Mouse (Mus musculus): ENCODE results near the gene Sppl2c.
"Not testable (repeated sequence)": the region's sequence is repeated elsewhere in the genome, so short reads cannot be mapped to it uniquely, and the experiment has no call there.

Sppl2c gene

DNA sequence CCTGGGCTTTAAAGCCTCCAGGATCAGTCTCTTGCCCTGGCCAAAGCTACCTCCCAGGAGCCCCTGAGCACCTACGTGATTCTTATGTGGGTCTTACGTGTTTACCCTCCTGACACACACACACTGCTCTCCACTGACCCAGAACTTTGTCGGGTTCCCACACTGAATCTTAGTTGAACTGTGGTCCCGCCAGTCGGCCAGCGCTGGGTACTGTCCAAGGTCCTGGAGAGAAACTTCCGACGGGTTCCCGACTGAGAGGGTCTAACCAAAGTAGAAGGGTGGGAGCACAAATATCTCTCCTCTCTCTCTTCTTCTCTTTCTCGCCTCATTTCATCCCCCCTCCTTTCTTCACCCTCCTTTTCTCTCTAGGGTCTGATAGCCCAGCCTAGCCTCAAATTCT lies 11.7 kb downstream of the Sppl2c start:
- DNase-seq: no peak

DNA sequence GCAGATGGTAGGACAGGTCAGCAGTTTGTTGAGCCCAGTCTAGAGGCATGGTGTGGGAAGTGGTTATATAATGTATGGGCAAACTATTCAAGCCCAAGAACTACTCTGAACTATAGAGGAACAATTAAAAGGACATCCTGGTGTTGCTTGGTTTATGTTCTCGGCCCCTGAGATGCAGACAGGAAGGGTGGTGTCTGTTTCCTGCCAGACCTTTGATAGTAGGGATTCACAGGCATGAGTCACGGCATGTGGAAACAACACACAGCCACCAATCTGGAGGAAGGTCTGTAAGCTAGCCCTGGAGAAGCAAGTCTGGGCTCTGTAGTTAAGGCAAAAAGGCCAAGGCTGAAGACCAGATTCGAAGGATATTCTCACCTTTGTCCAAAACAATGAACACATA lies 17.1 kb downstream of the Sppl2c start:
- DNase-seq: no peak

DNA sequence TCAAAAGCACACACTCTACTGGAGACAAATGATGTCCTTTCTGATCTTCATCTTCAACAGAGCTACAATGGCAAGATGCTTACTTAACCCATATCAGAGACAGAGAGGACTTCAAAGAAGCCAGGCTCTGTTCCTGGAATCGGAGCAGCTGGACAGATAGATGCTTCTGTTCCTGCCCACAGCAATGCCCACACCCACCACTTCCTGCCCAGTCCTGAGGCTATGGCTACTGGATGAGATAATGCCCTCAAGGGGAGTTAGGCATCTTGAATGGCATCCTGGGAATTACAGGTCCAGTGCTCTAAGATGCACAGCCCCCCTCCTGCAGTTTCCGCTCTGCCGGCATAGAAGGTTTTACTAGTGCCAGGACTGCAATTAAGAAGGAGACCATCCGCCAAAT lies 20.4 kb downstream of the Sppl2c start:
- no peak for DNase-seq

DNA sequence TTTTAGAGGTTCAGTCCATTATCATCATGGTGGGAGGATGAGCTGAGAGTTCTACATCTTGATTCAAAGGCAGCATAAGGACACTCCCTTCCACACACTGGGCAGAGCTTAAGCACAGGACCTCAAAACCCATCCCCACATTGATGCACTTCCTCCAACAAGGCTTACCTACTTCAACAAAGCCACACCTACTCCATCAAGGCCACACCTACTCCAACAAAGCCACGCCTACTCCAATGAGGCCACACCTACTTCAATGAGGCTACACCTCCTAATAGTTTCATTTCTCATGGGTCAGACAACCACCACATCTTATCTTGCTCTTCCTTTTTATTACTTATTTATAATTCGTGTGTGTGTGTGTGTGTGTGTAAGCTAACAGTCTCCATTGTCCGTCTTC lies 22.9 kb downstream of the Sppl2c start:
- no peak for DNase-seq

DNA sequence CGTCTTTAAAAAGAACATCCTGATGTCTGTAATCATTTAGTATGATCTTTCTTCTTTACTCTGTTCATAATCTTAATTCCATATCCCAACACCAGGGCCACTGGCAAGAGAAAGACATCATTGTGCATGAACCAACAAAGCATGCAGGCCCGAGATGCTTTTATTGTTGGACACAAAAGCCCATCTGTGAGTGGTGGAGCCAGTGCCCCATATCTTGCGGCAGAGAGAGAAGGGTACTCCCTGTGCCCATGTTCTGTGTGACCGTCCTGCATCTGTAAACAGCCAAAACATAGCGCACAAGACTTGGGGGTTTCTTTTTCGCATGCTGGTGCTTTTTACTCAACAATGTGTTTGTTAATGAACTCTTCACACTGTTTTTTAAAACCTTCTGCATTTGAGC lies 25.1 kb downstream of the Sppl2c start:
- DNase-seq: no peak

DNA sequence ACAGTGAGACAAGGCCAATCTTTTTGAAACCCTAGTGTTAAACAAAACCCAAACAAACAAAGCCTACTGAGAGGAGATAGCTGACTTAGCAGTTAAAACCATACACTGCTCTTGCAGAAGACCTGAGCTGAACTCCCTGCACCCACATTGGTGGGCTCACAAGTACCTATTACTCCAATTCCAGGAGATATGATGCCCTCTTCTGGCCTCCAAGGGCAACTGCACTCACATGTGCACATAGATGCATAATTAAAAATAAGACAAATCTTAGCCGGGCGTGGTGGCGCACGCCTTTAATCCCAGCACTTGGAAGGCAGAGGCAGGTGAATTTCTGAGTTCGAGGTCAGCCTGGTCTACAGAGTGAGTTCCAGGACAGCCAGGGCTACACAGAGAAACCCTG lies 28.0 kb downstream of the Sppl2c start:
- DNase-seq: not testable (repeated sequence)

DNA sequence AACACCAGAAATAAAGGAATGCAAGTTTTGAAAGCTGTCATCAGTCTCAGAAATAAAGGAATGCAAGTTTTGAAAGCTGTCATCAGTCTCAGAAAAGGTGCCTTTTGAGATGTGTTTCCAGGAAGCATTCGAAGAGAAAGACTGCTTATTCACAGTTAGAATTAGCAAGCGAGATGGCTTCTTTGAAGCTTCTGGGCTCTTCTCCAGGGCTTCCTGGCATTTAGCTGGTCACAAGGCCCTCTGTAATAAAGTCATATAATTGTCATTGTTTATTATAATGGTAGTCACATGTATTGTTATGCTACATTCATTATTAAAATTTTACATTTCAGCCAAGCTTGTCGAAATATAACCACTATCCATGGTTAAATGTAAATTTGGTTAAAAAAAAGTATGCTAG lies 31.9 kb downstream of the Sppl2c start:
- DNase-seq: peak; percentile 42 to 45

DNA sequence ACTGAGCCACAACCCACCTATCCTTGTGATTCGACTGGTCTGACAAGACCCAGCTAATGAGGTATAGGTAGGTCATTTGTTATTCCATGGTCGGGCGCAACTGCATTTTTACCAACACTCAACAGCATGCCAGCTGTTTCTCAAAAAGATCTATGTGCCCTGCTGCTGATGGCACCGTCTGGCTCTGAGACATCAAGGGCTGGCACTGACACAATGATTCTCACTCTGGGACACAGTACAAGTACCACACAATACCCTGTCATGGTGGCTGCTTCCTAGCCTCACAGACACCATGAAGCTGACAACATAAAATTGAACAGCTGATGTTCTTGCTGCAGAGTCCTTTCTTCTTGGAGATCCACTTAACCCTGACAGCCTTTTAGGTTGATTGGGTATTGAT lies 34.2 kb downstream of the Sppl2c start:
- no peak for DNase-seq

DNA sequence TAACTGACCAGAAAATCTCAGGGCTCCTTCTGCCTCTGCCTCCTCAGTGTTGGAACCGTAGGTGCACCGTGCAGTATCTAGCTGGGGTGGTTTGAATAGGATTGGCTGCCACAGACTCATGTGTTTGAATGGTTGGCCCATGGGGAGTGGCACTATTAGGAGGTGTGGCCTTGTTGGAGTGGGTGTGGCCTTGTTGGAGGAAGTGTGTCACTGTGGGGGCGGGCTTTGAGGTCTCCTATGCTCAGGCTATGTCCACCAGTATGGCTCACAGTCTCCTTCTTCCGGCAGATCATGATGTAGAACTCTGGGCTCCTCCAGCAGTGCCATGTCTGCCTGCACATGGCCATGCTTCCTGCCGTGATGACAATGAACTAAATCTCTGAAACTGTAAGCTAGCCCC lies 35.6 kb downstream of the Sppl2c start:
- no peak for DNase-seq

DNA sequence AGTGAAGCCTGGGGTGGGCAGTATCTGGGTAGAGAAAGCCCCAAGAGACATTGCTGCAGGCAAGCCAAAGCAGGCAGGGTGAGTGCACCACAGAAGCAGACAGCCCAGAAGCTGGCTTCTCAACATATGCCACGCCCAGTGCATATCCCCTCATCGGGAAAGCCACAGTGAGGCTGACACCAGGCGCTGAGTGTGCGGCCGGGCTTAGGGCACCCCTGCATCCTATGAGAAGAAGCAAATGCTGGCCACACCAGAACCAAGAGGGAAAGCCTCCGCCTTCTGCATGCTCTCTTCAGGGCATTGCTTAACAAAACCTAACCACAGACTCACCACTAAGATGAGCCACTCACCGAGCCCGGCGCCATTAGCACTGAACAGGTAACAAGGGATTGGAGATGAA lies 37.2 kb downstream of the Sppl2c start:
- DNase-seq: no peak

DNA sequence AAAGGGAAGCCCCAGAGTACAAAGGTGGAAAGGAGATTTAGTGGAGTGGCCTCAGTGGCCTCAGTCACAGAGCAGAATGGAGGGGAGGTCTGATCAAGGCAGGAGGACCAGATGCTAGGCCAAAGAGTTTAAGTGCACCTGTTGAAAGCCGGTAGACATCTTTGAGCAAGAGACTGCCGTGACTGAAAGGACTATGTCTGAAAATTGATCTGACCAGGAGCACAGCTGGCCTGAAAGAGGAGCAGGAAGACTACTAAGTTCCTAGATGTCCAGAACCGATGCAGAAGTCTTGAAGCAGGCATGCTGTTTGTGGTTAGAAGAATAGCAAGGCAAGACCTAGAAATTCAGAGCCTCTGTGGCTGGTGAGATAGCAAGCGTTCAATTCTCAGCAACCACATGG lies 43.3 kb downstream of the Sppl2c start:
- DNase-seq: no peak

DNA sequence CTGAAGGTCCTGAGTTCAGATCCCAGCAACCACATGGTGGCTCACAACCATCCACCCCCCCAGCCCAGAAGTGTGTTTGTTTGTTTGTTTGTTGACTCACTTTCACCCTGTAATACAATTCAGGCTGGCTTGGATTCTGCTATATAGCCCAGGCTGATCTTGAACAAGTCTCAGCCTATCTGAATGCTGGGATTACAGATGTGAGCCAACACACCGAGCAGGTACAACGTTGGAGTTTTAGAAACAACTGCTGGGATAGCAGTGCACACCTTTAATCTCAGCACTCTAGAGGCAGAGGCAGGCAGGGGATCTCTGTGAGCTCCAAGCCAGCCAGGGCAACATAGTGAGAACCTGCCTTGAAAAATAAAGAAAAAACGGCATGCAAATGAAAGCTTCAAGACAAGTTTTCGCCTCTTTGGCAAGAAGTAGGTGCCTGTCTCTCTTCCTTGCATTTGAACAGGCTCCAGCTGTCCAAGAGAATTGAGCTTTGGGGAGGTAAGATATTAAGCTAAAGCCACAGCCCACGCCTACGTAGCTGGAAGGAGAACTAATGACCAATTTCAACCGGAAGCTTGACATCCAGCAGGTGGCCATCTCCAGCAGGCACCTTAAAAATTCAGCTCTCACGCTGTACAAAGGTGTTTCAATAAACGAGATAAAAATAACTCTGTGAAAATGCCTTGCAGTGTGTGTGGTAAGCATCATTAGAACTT lies 44.1 kb downstream of the Sppl2c start:
- DNase-seq: no peak

DNA sequence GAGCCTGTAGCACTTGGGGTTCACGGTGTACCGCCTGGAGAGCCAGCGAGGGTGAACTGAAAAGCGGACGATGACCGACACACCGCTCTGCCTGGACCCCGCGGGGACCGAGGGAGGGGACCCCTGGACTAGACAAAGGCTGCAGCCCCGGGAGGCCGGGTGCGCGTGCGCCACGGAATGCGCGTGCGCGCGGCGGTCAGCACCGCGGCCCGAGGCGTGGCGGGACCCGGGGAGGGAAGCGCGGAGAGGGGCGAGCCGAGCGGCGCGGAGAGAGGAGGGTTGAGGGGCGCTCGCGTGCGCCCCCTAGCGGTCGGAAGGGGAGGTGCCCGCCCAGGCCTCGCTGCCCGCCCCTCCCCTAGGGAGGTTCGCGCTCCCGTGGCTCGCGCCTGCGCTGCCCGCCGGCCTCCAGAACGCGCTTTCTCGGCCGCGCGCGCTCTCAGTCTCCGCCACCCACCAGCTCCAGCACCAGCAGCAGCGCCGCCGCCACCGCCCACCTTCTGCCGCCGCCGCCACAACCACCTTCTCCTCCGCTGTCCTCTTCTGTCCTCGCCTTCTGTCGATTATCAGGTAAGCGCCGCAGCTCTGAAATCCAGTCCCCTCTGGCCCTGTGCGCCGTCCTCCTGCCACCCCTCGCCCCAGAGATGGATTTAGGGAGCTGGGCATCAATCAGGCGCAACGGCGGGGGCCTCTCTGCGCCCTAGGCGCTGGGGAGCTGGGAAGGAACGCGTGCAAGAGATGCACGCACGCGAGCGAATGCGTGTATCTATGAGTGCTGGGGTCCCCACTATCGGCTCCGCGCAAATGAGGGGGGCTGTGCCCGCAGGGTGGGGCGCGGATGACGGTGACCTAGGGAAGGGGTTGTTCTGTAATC lies 45.1 kb downstream of the Sppl2c start, which contains the start of gene Mapt:
TSS of gene Mapt (plus strand) at position 350 of the 871 bp plus-strand sequence.
- peak; percentile 96 to 97 for DNase-seq

DNA sequence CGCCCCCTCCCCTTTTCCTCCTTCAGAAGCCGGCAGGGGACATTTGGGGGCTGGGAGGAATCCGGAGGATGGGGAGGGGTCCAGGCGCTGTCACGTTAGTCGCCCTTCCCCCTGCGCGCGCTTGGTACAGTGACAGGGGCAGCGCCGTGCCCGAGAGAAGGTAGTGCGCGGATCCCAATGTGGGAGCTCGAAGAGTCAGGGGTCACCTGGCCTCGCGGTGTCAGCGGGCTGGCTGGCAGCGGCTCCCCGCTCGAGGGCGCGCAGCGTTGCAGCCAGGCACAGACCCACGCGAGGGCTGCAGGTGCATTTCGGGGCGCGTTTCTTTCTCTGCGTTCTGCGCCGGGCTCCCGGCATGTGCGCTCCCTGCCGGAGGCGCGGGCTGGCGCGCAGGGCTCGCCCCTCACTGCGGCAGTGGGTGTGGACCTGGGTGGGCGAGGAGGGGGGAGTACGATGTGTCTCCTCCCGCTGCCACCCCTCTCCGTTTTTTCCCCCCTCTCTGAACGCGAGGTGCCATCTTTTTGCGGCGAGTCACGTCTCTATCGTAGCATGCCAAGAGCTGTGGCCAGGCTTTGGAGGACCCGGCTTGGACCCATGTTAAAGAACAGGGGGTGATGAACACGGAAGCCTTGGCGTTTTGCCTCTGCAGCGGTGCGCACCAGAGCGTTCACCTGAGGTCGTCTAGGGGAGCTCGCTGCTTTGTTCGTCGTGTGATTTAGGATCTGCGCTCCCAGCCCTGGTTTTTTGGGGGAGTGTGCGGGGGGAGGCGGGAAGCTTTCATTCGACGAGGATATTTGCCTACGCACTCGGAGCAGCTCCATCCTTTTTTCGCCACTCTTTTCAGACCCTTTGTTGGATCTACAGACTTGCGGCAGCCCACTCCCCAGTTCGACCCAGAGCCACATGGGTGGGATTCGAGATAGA lies 46.3 kb downstream of the Sppl2c start:
- DNase-seq: peak; percentile 82 to 85

DNA sequence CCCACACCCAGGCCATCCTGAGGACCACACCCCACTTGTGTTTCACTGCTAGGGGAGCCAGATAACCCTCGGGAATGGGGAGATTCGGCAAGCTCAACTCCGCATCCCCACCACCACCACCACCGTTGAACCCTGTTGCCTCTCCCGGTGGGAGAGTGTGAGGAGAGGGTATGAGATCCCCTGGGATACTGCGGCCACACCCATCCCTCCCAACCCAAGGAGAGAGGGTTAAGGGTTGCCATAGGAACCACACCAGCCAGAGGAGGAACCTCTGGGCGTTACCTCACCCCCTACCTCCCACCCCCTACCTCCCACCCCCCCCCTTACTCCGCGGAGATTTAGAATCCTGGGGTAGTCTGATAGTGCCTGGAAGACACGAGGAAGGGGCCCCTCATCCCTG lies 47.0 kb downstream of the Sppl2c start:
- DNase-seq: no peak

DNA sequence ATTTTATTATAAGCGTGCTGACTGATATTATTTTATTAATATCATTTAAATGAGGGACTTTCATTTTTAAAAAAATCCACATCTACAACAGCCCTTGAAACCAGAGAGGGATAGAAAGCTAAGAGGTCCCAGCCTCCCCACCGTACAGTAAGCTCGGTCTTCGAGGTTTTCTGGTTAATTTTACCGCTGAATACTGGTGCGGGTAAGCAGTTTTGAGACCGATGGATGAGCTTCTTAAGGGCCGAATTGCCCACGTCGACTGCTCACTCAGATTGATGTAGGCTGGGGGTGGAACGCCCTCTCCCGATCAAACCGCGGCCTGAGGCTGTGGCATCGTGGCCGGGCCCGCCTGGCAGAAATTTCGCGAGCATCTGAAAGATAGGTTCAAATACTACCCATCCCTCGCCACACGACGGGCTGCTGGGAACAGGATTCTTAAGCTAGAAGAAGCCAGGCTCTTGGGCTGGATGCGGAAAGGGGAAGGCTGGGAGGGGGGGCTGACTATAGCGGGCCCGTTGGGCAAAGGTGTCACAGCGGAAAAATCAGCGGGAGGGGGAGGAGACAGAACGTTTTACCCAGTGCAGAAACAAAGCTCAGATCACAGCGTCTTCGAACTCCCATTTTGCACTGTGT lies 47.6 kb downstream of the Sppl2c start:
- peak; percentile 61 to 63 for DNase-seq

DNA sequence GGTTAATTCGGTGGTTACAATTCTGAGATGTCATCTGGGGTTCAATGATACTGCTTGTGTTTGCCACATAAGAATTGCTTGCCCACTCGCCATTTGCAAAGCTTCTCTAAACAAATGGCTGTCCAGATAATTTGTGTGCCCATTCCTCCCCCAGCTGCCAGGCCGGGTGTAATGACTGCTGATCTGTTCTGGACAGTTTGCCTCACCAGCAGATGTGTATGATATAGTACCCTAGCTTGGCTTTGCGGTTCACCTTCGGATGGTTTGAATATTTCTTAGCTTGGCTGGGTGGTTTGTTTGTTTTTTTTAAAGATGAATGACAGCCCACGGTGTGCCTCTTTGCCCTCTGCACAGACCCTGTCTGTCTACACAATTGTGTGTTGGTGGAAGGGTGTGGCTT lies 48.6 kb downstream of the Sppl2c start:
- DNase-seq: peak in 1 of 2 experiments; percentile 26

DNA sequence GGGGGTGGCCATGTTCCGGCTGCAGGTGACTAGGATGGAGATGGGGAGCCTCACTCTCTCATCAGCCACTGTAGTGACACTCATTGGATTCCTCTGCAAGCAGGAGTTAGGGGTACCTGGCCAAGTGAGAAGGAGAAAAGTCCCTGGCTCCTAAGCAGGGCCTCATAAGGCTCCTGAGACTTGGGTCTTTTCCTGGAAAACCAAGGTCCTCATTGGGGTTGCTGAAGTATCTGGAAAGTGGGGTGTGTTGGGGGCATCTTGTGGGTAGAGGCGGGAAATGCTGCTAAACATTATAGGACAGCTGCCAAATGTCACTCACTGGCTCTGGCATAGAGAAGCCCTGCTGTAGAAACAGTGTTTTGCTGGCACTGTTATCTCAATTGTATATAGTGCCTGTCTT lies 49.8 kb downstream of the Sppl2c start:
- no peak for DNase-seq

DNA sequence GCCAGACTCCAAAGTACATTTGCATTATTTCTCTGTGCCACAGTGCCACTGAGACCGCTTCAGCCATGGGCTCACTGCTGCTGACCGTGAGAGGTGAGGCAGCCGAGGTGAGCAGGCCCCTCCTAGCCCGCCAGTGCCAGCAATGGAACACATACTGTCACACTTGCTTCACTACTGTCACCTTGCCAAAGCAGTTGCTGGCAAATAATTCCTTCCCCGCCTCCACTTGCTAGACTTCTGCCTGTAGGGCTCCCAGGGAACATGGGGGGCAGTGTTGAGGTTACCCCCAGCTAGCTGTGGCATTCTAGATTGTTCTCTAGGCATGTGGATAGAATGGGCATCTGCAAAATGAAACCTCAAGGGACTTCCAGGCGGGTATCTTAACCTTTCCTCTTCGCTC lies 51.1 kb downstream of the Sppl2c start:
- DNase-seq: peak; percentile 91

DNA sequence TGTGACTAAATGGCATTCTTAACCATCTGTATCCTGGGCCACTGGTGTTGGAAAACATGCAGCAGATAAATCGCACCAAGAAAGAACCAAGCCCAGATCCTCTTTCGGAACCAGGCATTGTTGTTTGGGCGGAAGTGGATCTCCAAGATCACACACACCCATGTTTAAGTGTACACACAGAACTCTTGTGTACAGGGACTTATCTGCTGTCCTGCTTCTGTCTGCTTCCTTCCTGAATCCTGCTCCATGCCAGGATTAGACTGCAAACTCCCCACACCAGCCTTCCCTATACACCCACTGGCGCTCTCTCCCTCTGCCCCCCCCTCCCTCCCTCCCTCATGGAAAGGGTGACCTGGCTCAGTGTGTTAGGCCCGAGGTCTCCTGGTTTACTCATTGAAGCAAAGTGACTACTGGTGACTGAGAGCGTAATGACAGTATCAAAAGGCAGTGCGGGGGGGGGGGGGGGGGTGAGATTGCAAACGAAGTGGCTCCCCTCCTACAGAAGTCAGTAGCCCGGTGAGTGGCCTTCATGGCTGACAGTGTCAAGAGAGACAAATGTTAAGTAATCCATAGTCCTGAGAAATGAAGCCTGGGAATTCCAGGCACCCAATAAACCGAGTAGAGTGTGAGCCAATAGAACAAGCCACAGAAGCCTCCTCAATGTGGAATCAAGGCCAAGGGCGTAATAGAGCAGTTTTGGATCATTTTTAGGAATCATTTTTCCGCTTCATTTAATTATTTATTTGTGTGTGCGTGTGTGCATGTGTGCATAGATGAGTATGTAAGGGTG lies 52.0 kb downstream of the Sppl2c start:
- no peak for DNase-seq
